Mouse (Mus musculus): ENCODE measurements around the gene Nipa2. TPM values are rescaled to one million over a fixed set of nuclear protein-coding genes. Genes with fewer than 3 reads are reported as not detected.

Gene Nipa2
- 38.7 to 44.5 TPM (median 43.0 TPM) in 4 replicates for total RNA-seq (2023)

GRCm38 (mm10) chr7:55962004-55962908 lies at the start of gene Nipa2:
Gene Nipa2 (minus strand): TSS chr7:55962476.

Other genes with a start within 250 kb of the Nipa2 start
- gene Siglech, start 194.3 kb downstream of the Nipa2 start, total RNA-seq (2023) = 1.1 to 2.4 TPM (median 1.9 TPM) in 4 replicates
- gene Tubgcp5, start 168.3 kb downstream of the Nipa2 start, total RNA-seq (2023) = 35.4 to 45.7 TPM (median 38.5 TPM) in 4 replicates
- gene Cyfip1, start 120.7 kb downstream of the Nipa2 start, total RNA-seq (2023) = 43.0 to 54.8 TPM (median 48.8 TPM) in 4 replicates
- 0.16 to 0.30 TPM in 2 of 4 replicates, not detected in the others for gene Nipa1, start 57.5 kb upstream of the Nipa2 start, total RNA-seq (2023)
- gene Herc2, start 87.7 kb upstream of the Nipa2 start, total RNA-seq (2023) = 71.6 to 88.1 TPM (median 82.5 TPM) in 4 replicates